Mouse (Mus musculus) myocyte (in vitro differentiated cells): ENCODE measurements around the gene Cnga1. TPM values are rescaled to one million over a fixed set of nuclear protein-coding genes. Genes with fewer than 3 reads are reported as not detected.
"Not testable (repeated sequence)": the region's sequence is repeated elsewhere in the genome, so short reads cannot be mapped to it uniquely, and the experiment has no call there.

Experiments
- H3K27me3 ChIP-seq: one replicate; pipeline ENCODE4 v1.6.1; 2011; ENCODE audit not compliant: control insufficient read depth, insufficient read depth, insufficient read length
- H3K36me3 ChIP-seq: one replicate; pipeline ENCODE4 v1.6.1; 2011; ENCODE audit not compliant: control insufficient read depth, insufficient read depth
- H3K4me2 ChIP-seq: one replicate; pipeline ENCODE4 v1.6.1; 2011; ENCODE audit warnings: low read depth, control low read depth
- H3K4me3 ChIP-seq: one replicate; pipeline ENCODE4 v1.5.1; 2011; ENCODE audit warnings: mild to moderate bottlenecking, control low read depth, moderate library complexity
- H3K79me2 ChIP-seq: one replicate; pipeline ENCODE4 v1.6.1; 2011; ENCODE audit not compliant: control insufficient read depth, insufficient read depth
- H3ac ChIP-seq: one replicate; pipeline ENCODE4 v1.6.1; 2011; ENCODE audit not compliant: control insufficient read depth, insufficient read length
- CEBPB ChIP-seq: IDR thresholded peaks from 2 replicates; pipeline ENCODE4 v1.6.1; 2011; ENCODE audit warnings: mild to moderate bottlenecking, moderate library complexity; ENCODE audit not compliant: poor library complexity, insufficient read depth, severe bottlenecking
- E2F4 ChIP-seq: IDR thresholded peaks from one replicate; pipeline ENCODE4 v1.6.1; 2011; ENCODE audit warnings: mild to moderate bottlenecking, control low read depth, moderate library complexity; ENCODE audit not compliant: insufficient read depth
- MAX ChIP-seq: IDR thresholded peaks from one replicate; pipeline ENCODE4 v1.6.1; 2011; ENCODE audit warnings: low read depth, mild to moderate bottlenecking, control low read depth
- MYOD1 ChIP-seq, 3 experiments: IDR thresholded peaks; one replicate each; pipeline ENCODE4 v1.6.1; 2011; ENCODE audit warnings: control low read depth in 2 of 3, low read depth in 2 of 3, mild to moderate bottlenecking in 2 of 3, moderate library complexity in 1 of 3; ENCODE audit not compliant: insufficient read length in 2 of 3, control insufficient read depth in 1 of 3
- MYOG ChIP-seq, 3 experiments: IDR thresholded peaks; one replicate each; pipeline ENCODE4 v1.6.1; 2011; ENCODE audit warnings: control low read depth in 2 of 3, low read depth in 2 of 3, mild to moderate bottlenecking in 2 of 3; ENCODE audit not compliant: insufficient read length in 2 of 3, control insufficient read depth in 1 of 3, insufficient read depth in 1 of 3
- POLR2A ChIP-seq: IDR thresholded peaks from one replicate; pipeline ENCODE4 v1.6.1; 2011; ENCODE audit warnings: low read depth, mild to moderate bottlenecking, control low read depth, moderate library complexity; ENCODE audit not compliant: insufficient read length
- POLR2AphosphoS2 ChIP-seq: IDR thresholded peaks from one replicate; pipeline ENCODE4 v1.6.1; 2011; ENCODE audit warnings: low read depth, control low read depth; ENCODE audit not compliant: insufficient read length
- REST ChIP-seq: IDR thresholded peaks from one replicate; pipeline ENCODE4 v1.6.1; 2011; ENCODE audit warnings: mild to moderate bottlenecking, control low read depth, moderate library complexity; ENCODE audit not compliant: insufficient read depth, insufficient read length
- SRF ChIP-seq: IDR thresholded peaks from one replicate; pipeline ENCODE4 v1.6.1; 2011; ENCODE audit warnings: low read depth; ENCODE audit not compliant: control insufficient read depth, insufficient read length
- TCF12 ChIP-seq: IDR thresholded peaks from one replicate; pipeline ENCODE4 v1.6.1; 2011; ENCODE audit warnings: mild to moderate bottlenecking, control low read depth; ENCODE audit not compliant: poor library complexity, insufficient read depth, severe bottlenecking
- TCF3 ChIP-seq: IDR thresholded peaks from one replicate; pipeline ENCODE4 v1.6.1; 2011; ENCODE audit warnings: low read depth, control low read depth; ENCODE audit not compliant: insufficient read length
- USF1 ChIP-seq: IDR thresholded peaks from one replicate; pipeline ENCODE4 v1.6.1; 2011; ENCODE audit warnings: low read depth, mild to moderate bottlenecking, control low read depth, moderate library complexity
- polyA plus RNA-seq: library from polyadenylated mRNA; unstranded; fragments of >200 nt; fragmentation: generic; extraction: Trizol; gene quantifications from one replicate; pipeline ENCODE4 v1.2.1, GENCODE M21; 2012; ENCODE audit warnings: missing spikeins

Gene Cnga1
- polyA plus RNA-seq, 1 experiment, result not detected

GRCm38 (mm10) chr5:72565621-72566020 lies 78.5 kb downstream of the Cnga1 start:
- no peaks in the 10 kb centered on the region for H3K36me3 ChIP-seq
- H3K4me3 ChIP-seq, result no peak overlapping the region
- TF ChIP-seq USF1 (no peak), MYOD1 (IDR thresholded peaks at IDR 0.05; ENCODE audit: control insufficient read depth in 1 of 3, insufficient read length in 2 of 3, low read depth in 2 of 3) (no peak), SRF (no peak), POLR2AphosphoS2 (no peak), CEBPB (no peak), MAX (no peak), TCF12 (no peak), E2F4 (no peak), POLR2A (no peak), REST (no peak), MYOG (IDR thresholded peaks at IDR 0.05; ENCODE audit: control insufficient read depth in 1 of 3, insufficient read depth in 1 of 3, insufficient read length in 2 of 3, low read depth in 2 of 3) (no peak), TCF3 (no peak)
- no peaks in the 10 kb centered on the region for H3K27me3 ChIP-seq
- no peak overlapping the region for H3ac ChIP-seq
- no peak overlapping the region for H3K4me2 ChIP-seq
- H3K79me2 ChIP-seq, result no peaks in the 10 kb centered on the region

GRCm38 (mm10) chr5:72563183-72563582 lies 80.9 kb downstream of the Cnga1 start:
- not testable (repeated sequence) for H3K4me2 ChIP-seq, H3ac ChIP-seq, H3K4me3 ChIP-seq, H3K36me3 ChIP-seq, H3K27me3 ChIP-seq, H3K79me2 ChIP-seq

GRCm38 (mm10) chr5:72560976-72561628 lies 83.0 kb downstream of the Cnga1 start:
- Histone ChIP-seq H3K79me2 (peaks cover 18% of the 10 kb centered on the region), H3ac (no peak overlapping the region), H3K27me3 (no peaks in the 10 kb centered on the region), H3K36me3 (no peaks in the 10 kb centered on the region), H3K4me2 (no peak overlapping the region), H3K4me3 (no peak overlapping the region)
- TF ChIP-seq TCF3, result no peak
- TF ChIP-seq POLR2A, result no peak

GRCm38 (mm10) chr5:72559544-72560049 lies 84.5 kb downstream of the Cnga1 start, which contains the start of gene Nfxl1:
Gene Nfxl1 (minus strand): TSS chr5:72559684.
- Histone ChIP-seq H3K4me3 (peak within 1 kb of the TSS; percentile 64), H3K27me3 (no peaks in the 10 kb centered on the region), H3K36me3 (peaks cover 6% of the 10 kb centered on the region), H3ac (peak within 1 kb of the TSS; percentile 58), H3K4me2 (peak within 1 kb of the TSS; percentile 90), H3K79me2 (peaks cover 21% of the 10 kb centered on the region)
- TF ChIP-seq POLR2AphosphoS2, result peak; percentile 52
- peak; percentile 64 for TF ChIP-seq POLR2A
- no peak for TF ChIP-seq TCF3

- H3K4me2 ChIP-seq, result peak overlapping the region; percentile 64
- no peaks in the 10 kb centered on the region for H3K27me3 ChIP-seq
- TF ChIP-seq E2F4 (no peak), REST (no peak), MYOD1 (IDR thresholded peaks at IDR 0.05; ENCODE audit: control insufficient read depth in 1 of 3, insufficient read length in 2 of 3, low read depth in 2 of 3) (peak in 1 of 3 experiments; percentile 9), CEBPB (no peak), POLR2A (no peak), SRF (no peak), MYOG (IDR thresholded peaks at IDR 0.05; ENCODE audit: control insufficient read depth in 1 of 3, insufficient read depth in 1 of 3, insufficient read length in 2 of 3, low read depth in 2 of 3) (no peak), MAX (no peak)
- H3K4me3 ChIP-seq, result peak overlapping the region; percentile 64
- peak overlapping the region; percentile 58 for H3ac ChIP-seq
- H3K79me2 ChIP-seq, result peaks cover 27% of the 10 kb centered on the region
- peaks cover 6% of the 10 kb centered on the region for H3K36me3 ChIP-seq
Measured at GRCm38 (mm10) chr5:72558716-72559526, 85.2 kb downstream of the Cnga1 start.
